ENCODE assay signal across 26 mouse cellular contexts in the genomic region with DNA sequence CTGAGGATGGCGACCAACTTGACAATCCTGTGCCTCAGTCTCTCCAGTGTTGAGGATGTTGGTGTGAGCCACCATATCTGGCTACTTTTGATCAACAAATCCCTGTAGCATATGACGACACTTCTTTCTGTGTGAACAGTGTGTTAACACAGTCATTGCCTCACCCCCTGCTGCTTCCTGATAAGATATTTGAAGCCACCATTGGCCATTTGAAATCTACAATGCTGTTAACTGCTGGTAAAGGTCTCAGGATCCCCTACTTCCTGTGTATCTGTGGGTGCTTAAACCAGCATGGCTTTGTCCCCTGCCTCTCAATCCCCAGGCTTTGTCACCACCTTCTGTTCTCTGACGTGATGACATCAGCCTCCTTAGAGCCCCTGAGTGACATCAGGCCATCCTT. TPM values are rescaled to one million over a fixed set of nuclear protein-coding genes. Genes with fewer than 3 reads are reported as not detected.
DNase-seq lines count a peak whose midpoint lies in the region; ATAC-seq and TF ChIP-seq lines count a peak whose summit lies in the region.
"Had no signal": no experiment of that assay in that cellular context is flagged by ENCODE, and none has a peak within 500 bp of the region (broad histone marks: within the 10 kb centered on the region; RNA-seq: fewer than 3 reads in every experiment).

No protein-coding gene starts in this region.

- no peak overlapping the region for H3K9ac ChIP-seq in stomach, postnatal 0 days (ENCODE audit: low read length)
- no peak overlapping the region for H3K9ac ChIP-seq in forebrain, embryonic 11.5 days (ENCODE audit: low read length)
- H3K9ac ChIP-seq: embryonic facial prominence, embryonic 13.5 days; embryonic facial prominence, embryonic 15.5 days; forebrain, embryonic 12.5 days had no signal

- no peaks in the 10 kb centered on the region for H3K36me3 ChIP-seq in stomach, postnatal 0 days (ENCODE audit: control insufficient read depth, insufficient read depth, low read length)
- no peaks in the 10 kb centered on the region for H3K36me3 ChIP-seq in forebrain, embryonic 11.5 days (ENCODE audit: control insufficient read depth, insufficient read depth, low read length)
- H3K36me3 ChIP-seq: embryonic facial prominence, embryonic 13.5 days; embryonic facial prominence, embryonic 15.5 days; forebrain, embryonic 12.5 days; G1E had no signal

- H3K4me1 ChIP-seq in brown adipose tissue, adult 24 weeks (ENCODE audit: control insufficient read depth, insufficient read depth, insufficient read length, low read length) = peaks cover 18% of the 10 kb centered on the region
- H3K4me1 ChIP-seq in stomach, postnatal 0 days (replicated peaks; ENCODE audit: control insufficient read depth, insufficient read depth) = no peaks in the 10 kb centered on the region
- H3K4me1 ChIP-seq in forebrain, embryonic 11.5 days (replicated peaks; ENCODE audit: control insufficient read depth, insufficient read depth, low read length) = no peaks in the 10 kb centered on the region

- no peak for TF ChIP-seq CTCF in stomach, postnatal 0 days (IDR thresholded peaks at IDR 0.05; ENCODE audit: low read depth)

- ATAC-seq in granulocyte monocyte progenitor cell, adult 5-6 weeks (replicated peaks; ENCODE audit: poor library complexity, severe bottlenecking) = peak; percentile 30
- ATAC-seq in megakaryocyte-erythroid progenitor cell, adult 5-6 weeks (replicated peaks; ENCODE audit: low FRiP score, low TSS enrichment, poor library complexity, severe bottlenecking) = 0 out of 2 replicates have a peak, but pooled peaks have one; percentile 28
- ATAC-seq in stomach, postnatal 0 days (ENCODE audit: low FRiP score, low TSS enrichment) = no peak
- no peak for ATAC-seq in erythroblast, adult 5-6 weeks (replicated peaks; ENCODE audit: low FRiP score, poor library complexity, severe bottlenecking)
- no peak for ATAC-seq in forebrain, embryonic 11.5 days (replicated peaks; ENCODE audit: low FRiP score)
- ATAC-seq: activated CD4-positive, CD25-positive, alpha-beta regulatory T cell, adult 4 months; CD4-positive, CD25-positive, alpha-beta regulatory T cell, adult 4 months; forebrain, embryonic 14.5 days; forebrain, embryonic 16.5 days; Patski had no signal

- H3K9me3 ChIP-seq in stomach, postnatal 0 days (ENCODE audit: control insufficient read depth, low read length) = no peaks in the 10 kb centered on the region
- H3K9me3 ChIP-seq in forebrain, embryonic 11.5 days (ENCODE audit: control insufficient read depth, low read length) = no peaks in the 10 kb centered on the region
- H3K9me3 ChIP-seq: embryonic facial prominence, embryonic 13.5 days; embryonic facial prominence, embryonic 15.5 days; forebrain, embryonic 12.5 days; G1E had no signal

- no peak for TF ChIP-seq EP300 in stomach, postnatal 0 days (optimal IDR thresholded peaks at IDR 0.05)

- no peak overlapping the region for H3K4me3 ChIP-seq in brown adipose tissue, adult 24 weeks (ENCODE audit: insufficient read depth, low read depth, low read length)
- no peak overlapping the region for H3K4me3 ChIP-seq in stomach, postnatal 0 days (ENCODE audit: low read depth, low read length)
- no peak overlapping the region for H3K4me3 ChIP-seq in forebrain, embryonic 11.5 days (ENCODE audit: low read depth, low read length)
- H3K4me3 ChIP-seq: embryonic facial prominence, embryonic 13.5 days; embryonic facial prominence, embryonic 15.5 days; forebrain, embryonic 12.5 days had no signal

- DNase-seq in stomach, postnatal 0 days (ENCODE audit: low spot score) = no peak
- DNase-seq in yolk sac, embryonic 10.5 days (ENCODE audit: low spot score) = no peak
- DNase-seq in thymus, postnatal 14 days = no peak
- no peak for DNase-seq in forebrain, embryonic 11.5 days (ENCODE audit: low spot score)
- DNase-seq: adrenal gland, adult 8-10 months; adrenal gland, postnatal 25 days; B cell, adult 2 months; cerebellum, adult 11-12 months; cerebellum, adult 2 months; cerebellum, adult 9-10 months; cerebellum, postnatal 25 days; embryo, embryonic 11 days had no signal

- H3K27me3 ChIP-seq in stomach, postnatal 0 days (ENCODE audit: control insufficient read depth, insufficient read depth, low read length) = no peaks in the 10 kb centered on the region
- peaks cover 4% of the 10 kb centered on the region; the same call in 1 of the 2 replicates for H3K27me3 ChIP-seq in forebrain, embryonic 11.5 days (ENCODE audit: control insufficient read depth, insufficient read depth, low read length)
- H3K27me3 ChIP-seq: Patski had no signal

- H3K27ac ChIP-seq in brown adipose tissue, adult 24 weeks (replicated peaks; ENCODE audit: low read depth, low read length) = peak overlapping the region; percentile 77
- H3K27ac ChIP-seq in stomach, postnatal 0 days (replicated peaks) = 0 out of 2 replicates have a peak overlapping the region, but pooled peaks have one; percentile 2
- no peak overlapping the region for H3K27ac ChIP-seq in forebrain, embryonic 11.5 days (ENCODE audit: low read depth, low read length)
- H3K27ac ChIP-seq: embryonic facial prominence, embryonic 13.5 days; embryonic facial prominence, embryonic 15.5 days; forebrain, embryonic 12.5 days had no signal

- no peak overlapping the region for H3K4me2 ChIP-seq in stomach, postnatal 0 days (replicated peaks; ENCODE audit: low read depth)
- no peak overlapping the region for H3K4me2 ChIP-seq in forebrain, embryonic 11.5 days (ENCODE audit: low read depth, low read length, severe bottlenecking)
- H3K4me2 ChIP-seq: embryonic facial prominence, embryonic 13.5 days; embryonic facial prominence, embryonic 15.5 days; forebrain, embryonic 12.5 days had no signal

- 41% methylated on average over 3 of the region's 3 CpGs for WGBS in stomach, postnatal 0 days
- WGBS in forebrain, embryonic 11.5 days = 63% methylated on average over 3 of the region's 3 CpGs

RNA-seq across cellular contexts. Expression of gene Htra3, which starts 5.5 kb away (rescaled TPM):
- polyA plus RNA-seq in brown adipose tissue, adult 24 weeks (2012; ENCODE audit: insufficient read depth, insufficient read length, missing spikeins) = 60.4 and 62.3 TPM in 2 replicates
- not detected in 2 replicates for total RNA-seq in granulocyte monocyte progenitor cell, adult 5-6 weeks (2014; fragmentation: Nextera tagmentation)
- not detected in 2 replicates for total RNA-seq in granulocyte monocyte progenitor cell, adult 5-6 weeks (2017)
- not detected in 2 replicates for total RNA-seq in megakaryocyte-erythroid progenitor cell, adult 5-6 weeks (2014; fragmentation: Nextera tagmentation)
- total RNA-seq in megakaryocyte-erythroid progenitor cell, adult 5-6 weeks (2017) = not detected in 2 replicates
- polyA plus RNA-seq in stomach, postnatal 0 days (2015; fragmentation: Nextera tagmentation; extraction: Ambion mirVana) = 39.4 and 47.5 TPM in 2 replicates
- total RNA-seq in erythroblast, adult 5-6 weeks (2015; ENCODE audit: low replicate concordance) = not detected in 2 replicates
- not detected in 2 replicates for total RNA-seq in erythroblast, adult 5-6 weeks (2017; ENCODE audit: low replicate concordance)
- polyA plus RNA-seq in forebrain, embryonic 11.5 days (2014; fragmentation: Nextera tagmentation; extraction: Ambion mirVana) = 5.7 and 6.3 TPM in 2 replicates
- total RNA-seq: CH12.LX, G1E had no signal
- polyA plus RNA-seq: activated CD4-positive, CD25-positive, alpha-beta regulatory T cell, adult 4 months; CD4-positive, CD25-positive, alpha-beta regulatory T cell, adult 4 months; G1E had no signal

RNA-seq across cellular contexts. Expression of gene Sh3tc1, which starts 54.7 kb away (rescaled TPM):
- polyA plus RNA-seq in brown adipose tissue, adult 24 weeks (2012; ENCODE audit: insufficient read depth, insufficient read length, missing spikeins) = 16.6 and 17.9 TPM in 2 replicates
- total RNA-seq in granulocyte monocyte progenitor cell, adult 5-6 weeks (2014; fragmentation: Nextera tagmentation) = 3.9 and 26.5 TPM in 2 replicates
- 3.9 and 5.1 TPM in 2 replicates for total RNA-seq in granulocyte monocyte progenitor cell, adult 5-6 weeks (2017)
- 2.5 TPM in 1 of 2 replicates, not detected in the other for total RNA-seq in megakaryocyte-erythroid progenitor cell, adult 5-6 weeks (2014; fragmentation: Nextera tagmentation)
- total RNA-seq in megakaryocyte-erythroid progenitor cell, adult 5-6 weeks (2017) = 0.23 TPM in 1 of 2 replicates, not detected in the other
- polyA plus RNA-seq in stomach, postnatal 0 days (2015; fragmentation: Nextera tagmentation; extraction: Ambion mirVana) = 2.8 and 3.2 TPM in 2 replicates
- 0.63 and 1.3 TPM in 2 replicates for total RNA-seq in erythroblast, adult 5-6 weeks (2015; ENCODE audit: low replicate concordance)
- total RNA-seq in erythroblast, adult 5-6 weeks (2017; ENCODE audit: low replicate concordance) = 1.8 and 2.2 TPM in 2 replicates
- polyA plus RNA-seq in forebrain, embryonic 11.5 days (2014; fragmentation: Nextera tagmentation; extraction: Ambion mirVana) = 3.4 TPM in 2 replicates

Comparison
In these comparisons a context has a peak if more than half of its experiments do, and no peak if none do; other contexts are left out.
1. ATAC-seq: peak in granulocyte monocyte progenitor cell, adult 5-6 weeks (single experiment) and megakaryocyte-erythroid progenitor cell, adult 5-6 weeks (single experiment); none in stomach, postnatal 0 days (single experiment), erythroblast, adult 5-6 weeks (single experiment) and forebrain, embryonic 11.5 days (single experiment).